Mouse (Mus musculus) thymus, postnatal 36 days (tissue): Measurements from ENCODE around the gene Trrap.

Experiments used
- DNase-seq, 2 experiments: peaks; one replicate each; pipeline ENCODE4 v3.0.0; 2022; ENCODE audit warnings: mixed read lengths in 2 of 2

Gene Trrap

GRCm38 (mm10) chr5:144875227-144875626 is 107.7 kb downstream of the Trrap start:
- no peak for DNase-seq

- peak; percentile 49 to 54 for DNase-seq
These were observed 108.4 kb downstream of the Trrap start for GRCm38 (mm10) chr5:144875892-144876291.

GRCm38 (mm10) chr5:144877021-144877420 is 109.5 kb downstream of the Trrap start:
- DNase-seq = no peak

GRCm38 (mm10) chr5:144881670-144882399 is 114.3 kb downstream of the Trrap start:
- DNase-seq = no peak

- DNase-seq = no peak
These were observed 117.2 kb downstream of the Trrap start for GRCm38 (mm10) chr5:144884629-144885217.

GRCm38 (mm10) chr5:144885968-144886650 is 118.6 kb downstream of the Trrap start:
- DNase-seq = no peak

- DNase-seq = no peak
These were observed 123.7 kb downstream of the Trrap start for GRCm38 (mm10) chr5:144891276-144891675.

GRCm38 (mm10) chr5:144897881-144898280 is 130.3 kb downstream of the Trrap start:
- DNase-seq = no peak

GRCm38 (mm10) chr5:144898448-144899052 is 131.0 kb downstream of the Trrap start:
- DNase-seq = no peak

GRCm38 (mm10) chr5:144901035-144901434 is 133.5 kb downstream of the Trrap start:
- DNase-seq = no peak

GRCm38 (mm10) chr5:144901791-144902190 is 134.3 kb downstream of the Trrap start:
- DNase-seq = no peak

GRCm38 (mm10) chr5:144904356-144905134 is 137.0 kb downstream of the Trrap start:
- no peak for DNase-seq

- DNase-seq = no peak
These were observed 140.1 kb downstream of the Trrap start for GRCm38 (mm10) chr5:144907591-144907990.
